Mouse (Mus musculus): ENCODE results near the gene Cryaa. TPM values are rescaled to one million over a fixed set of nuclear protein-coding genes. Genes with fewer than 3 reads are reported as not detected.

Cryaa gene
- polyA plus RNA-seq, 1 experiment from 2014 or later, result not detected

DNA sequence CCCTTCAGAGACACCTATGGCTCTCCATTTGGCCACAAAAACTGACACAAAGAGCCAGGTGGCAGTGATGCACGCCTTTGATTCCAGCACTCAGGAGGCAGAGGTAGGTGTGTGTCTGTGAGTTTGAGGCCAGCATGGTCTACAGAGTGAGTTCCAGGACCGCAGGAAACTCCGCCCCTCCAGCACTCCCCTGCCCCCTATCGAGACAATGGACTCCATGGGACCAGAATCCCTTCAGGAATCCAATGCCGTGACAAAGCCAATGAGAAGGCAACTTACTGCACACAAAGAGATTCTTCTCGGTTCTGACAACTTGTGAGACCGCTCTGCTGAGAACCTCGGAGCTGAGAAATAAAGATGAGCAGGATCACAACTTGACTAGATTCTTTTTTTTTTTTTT, 35.3 kb upstream of the Cryaa start:
- ATAC-seq (ENCODE audit: extremely low read depth, insufficient number of reproducible peaks, low FRiP score, low TSS enrichment), result no peak
- no peaks in the 10 kb centered on the region for H3K9me3 ChIP-seq
- H3K27ac ChIP-seq (replicated peaks), result no peak overlapping the region
- H3K27me3 ChIP-seq (replicated peaks), result 0 out of 2 replicates have a peak, but pooled peaks cover 3% of the 10 kb centered on the region
- no peak overlapping the region for H3K4me3 ChIP-seq
- H3K36me3 ChIP-seq, result peaks cover 20% of the 10 kb centered on the region
- no peak overlapping the region for H3K4me2 ChIP-seq
- 54% methylated on average over 8 of the region's 8 CpGs for WGBS
- peaks cover 17% of the 10 kb centered on the region for H3K4me1 ChIP-seq
- no peak overlapping the region for H3K9ac ChIP-seq

DNA sequence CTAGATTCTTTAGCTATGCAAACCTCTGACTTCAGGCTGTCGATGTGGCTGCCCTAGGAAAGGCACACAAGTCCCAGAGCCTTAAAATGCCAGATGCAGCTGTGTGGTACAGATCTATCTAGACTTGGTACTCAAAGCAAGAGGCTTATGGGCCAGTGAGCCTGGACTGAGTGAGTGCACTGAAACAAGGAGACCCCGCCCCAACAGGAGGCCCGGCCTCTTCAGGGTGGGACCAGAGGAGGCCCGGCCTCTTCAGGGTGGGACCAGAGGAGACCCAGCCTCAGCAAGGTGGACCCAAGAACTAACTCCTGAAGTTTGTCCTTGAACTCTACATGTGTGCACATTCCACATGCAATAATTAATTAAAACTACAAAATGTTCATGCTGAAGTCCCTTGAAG, 34.7 kb upstream of the Cryaa start:
- no peak for ATAC-seq (ENCODE audit: extremely low read depth, insufficient number of reproducible peaks, low FRiP score, low TSS enrichment)
- 66% methylated on average over 4 of the region's 4 CpGs for WGBS
- no peak overlapping the region for H3K9ac ChIP-seq

DNA sequence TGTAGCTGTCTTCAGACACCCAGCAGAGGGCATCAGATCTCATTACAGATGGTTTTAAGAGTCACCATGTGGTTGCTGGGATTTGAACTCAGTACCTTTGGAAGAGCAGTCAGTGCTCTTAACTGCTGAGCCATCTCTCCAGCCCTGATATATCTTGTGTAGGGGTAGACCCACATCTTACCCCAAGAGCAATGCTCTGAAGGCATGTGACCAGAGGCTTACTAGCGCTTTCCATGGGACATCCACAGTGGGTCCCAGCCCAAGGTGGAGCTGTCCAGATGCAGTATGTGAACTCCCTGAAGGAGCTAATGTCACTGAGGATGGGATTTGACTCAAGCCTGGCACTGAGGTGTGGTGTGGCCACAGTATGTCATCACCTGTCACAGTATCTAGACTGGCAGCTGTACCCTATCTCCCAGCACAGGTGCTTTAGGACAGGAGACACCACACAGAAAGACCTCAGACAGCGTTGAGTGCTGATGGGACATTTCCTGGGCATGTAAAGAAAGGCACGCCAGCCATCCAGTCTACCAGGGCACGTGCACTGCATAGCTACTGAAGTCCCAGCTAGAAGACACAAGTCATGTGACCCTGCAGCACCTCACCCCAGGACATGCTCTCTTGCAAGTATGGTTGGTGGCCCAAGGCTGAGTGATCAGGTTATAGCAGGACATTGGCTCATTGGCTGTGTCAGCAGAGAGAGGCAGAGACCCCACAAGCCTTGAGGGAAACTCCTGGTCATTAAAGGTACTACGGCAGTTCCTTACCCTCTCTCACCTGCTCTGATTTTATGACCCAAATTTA, 31.2 kb upstream of the Cryaa start:
- Histone ChIP-seq H3K4me1 (peaks cover 4% of the 10 kb centered on the region; the same call in 1 of the 2 replicates), H3K4me3 (no peak overlapping the region), H3K36me3 (peaks cover 61% of the 10 kb centered on the region), H3K27ac (replicated peaks) (no peak overlapping the region), H3K9me3 (no peaks in the 10 kb centered on the region), H3K9ac (no peak overlapping the region), H3K27me3 (replicated peaks) (no peaks in the 10 kb centered on the region), H3K4me2 (no peak overlapping the region)
- 74% methylated on average over 5 of the region's 5 CpGs for WGBS
- no peak for ATAC-seq (ENCODE audit: extremely low read depth, insufficient number of reproducible peaks, low FRiP score, low TSS enrichment)

More for the DNA sequence above, 34.7 kb upstream of the Cryaa start:
- no peak overlapping the region for H3K4me3 ChIP-seq
- peaks cover 11% of the 10 kb centered on the region for H3K4me1 ChIP-seq
- no peak overlapping the region for H3K4me2 ChIP-seq
- H3K27ac ChIP-seq (replicated peaks), result no peak overlapping the region
- no peaks in the 10 kb centered on the region for H3K9me3 ChIP-seq
- 0 out of 2 replicates have a peak, but pooled peaks cover 3% of the 10 kb centered on the region for H3K27me3 ChIP-seq (replicated peaks)
- peaks cover 26% of the 10 kb centered on the region for H3K36me3 ChIP-seq

DNA sequence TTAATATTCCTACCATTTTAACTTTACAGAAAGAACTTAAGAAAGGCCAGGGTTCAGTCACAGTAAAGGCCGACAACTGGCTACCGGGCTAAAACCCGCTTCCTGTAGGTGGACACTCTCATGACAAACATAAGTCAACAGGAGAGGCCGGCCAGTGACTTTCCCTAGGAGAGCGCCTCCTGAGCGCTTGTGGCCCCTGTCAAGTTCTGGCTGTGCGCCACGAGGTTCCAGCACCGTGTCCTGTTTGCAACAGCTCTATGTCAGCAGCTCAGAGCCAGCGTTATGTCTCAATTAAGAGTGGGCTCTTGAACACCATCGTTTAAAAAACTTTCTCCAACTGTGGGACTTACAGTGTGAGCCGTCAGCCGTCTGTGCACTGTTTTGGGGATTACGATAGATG, 25.5 kb upstream of the Cryaa start:
- H3K9ac ChIP-seq, result no peak overlapping the region
- peaks cover 90% of the 10 kb centered on the region for H3K36me3 ChIP-seq
- WGBS, result 77% methylated on average over 14 of the region's 14 CpGs
- no peak overlapping the region for H3K4me3 ChIP-seq
- peaks cover 33% of the 10 kb centered on the region for H3K4me1 ChIP-seq
- H3K4me2 ChIP-seq, result no peak overlapping the region
- ATAC-seq (ENCODE audit: extremely low read depth, insufficient number of reproducible peaks, low FRiP score, low TSS enrichment), result no peak
- no peak overlapping the region for H3K27ac ChIP-seq (replicated peaks)
- no peaks in the 10 kb centered on the region for H3K27me3 ChIP-seq (replicated peaks)
- no peaks in the 10 kb centered on the region for H3K9me3 ChIP-seq

DNA sequence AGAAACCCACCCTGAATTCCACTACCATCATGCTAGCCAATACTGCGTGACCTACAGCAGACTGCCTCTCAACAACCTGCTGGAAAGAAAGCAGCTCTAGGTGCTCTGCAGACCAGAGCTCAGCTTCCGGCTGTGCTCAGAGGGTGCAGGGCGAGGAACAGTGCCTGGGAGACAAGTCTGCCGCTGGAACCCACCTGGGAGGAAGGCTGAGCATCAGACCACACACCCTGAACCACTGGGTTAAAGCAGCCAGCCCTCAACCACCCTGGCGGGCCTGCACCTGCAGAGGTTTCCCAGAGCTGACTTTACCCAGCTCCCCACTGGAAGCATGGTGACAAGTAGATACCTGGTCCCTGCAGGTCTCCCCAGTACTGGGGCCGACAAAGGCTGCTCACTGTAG, 24.3 kb upstream of the Cryaa start:
- no peak overlapping the region for H3K4me3 ChIP-seq
- peaks cover 79% of the 10 kb centered on the region for H3K36me3 ChIP-seq
- H3K27ac ChIP-seq (replicated peaks), result no peak overlapping the region
- H3K9me3 ChIP-seq, result no peaks in the 10 kb centered on the region
- 82% methylated on average over 6 of the region's 6 CpGs for WGBS
- H3K4me2 ChIP-seq, result no peak overlapping the region
- H3K4me1 ChIP-seq, result peaks cover 39% of the 10 kb centered on the region
- H3K27me3 ChIP-seq (replicated peaks), result no peaks in the 10 kb centered on the region
- H3K9ac ChIP-seq, result no peak overlapping the region
- ATAC-seq (ENCODE audit: extremely low read depth, insufficient number of reproducible peaks, low FRiP score, low TSS enrichment), result no peak

DNA sequence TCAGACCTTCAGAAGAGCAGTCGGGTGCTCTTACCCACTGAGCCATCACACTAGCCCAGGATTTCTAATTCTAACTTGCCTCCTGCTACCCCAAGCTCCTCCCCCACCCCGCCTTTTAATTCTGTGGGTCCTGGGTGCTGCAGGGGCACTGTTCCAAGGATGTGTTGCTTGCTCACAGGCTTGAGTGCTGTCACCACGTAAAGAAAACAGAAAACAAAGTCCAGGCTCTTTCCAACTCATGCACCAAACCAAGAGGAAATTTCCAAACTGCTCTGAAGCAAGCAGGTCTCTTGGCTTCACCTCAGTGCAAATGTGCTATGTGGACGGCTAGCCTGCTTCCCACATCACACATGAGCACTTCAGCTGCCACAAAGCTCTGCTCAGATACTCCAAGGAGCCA, 22.2 kb upstream of the Cryaa start:
- H3K4me3 ChIP-seq, result no peak overlapping the region
- peaks cover 58% of the 10 kb centered on the region for H3K36me3 ChIP-seq

DNA sequence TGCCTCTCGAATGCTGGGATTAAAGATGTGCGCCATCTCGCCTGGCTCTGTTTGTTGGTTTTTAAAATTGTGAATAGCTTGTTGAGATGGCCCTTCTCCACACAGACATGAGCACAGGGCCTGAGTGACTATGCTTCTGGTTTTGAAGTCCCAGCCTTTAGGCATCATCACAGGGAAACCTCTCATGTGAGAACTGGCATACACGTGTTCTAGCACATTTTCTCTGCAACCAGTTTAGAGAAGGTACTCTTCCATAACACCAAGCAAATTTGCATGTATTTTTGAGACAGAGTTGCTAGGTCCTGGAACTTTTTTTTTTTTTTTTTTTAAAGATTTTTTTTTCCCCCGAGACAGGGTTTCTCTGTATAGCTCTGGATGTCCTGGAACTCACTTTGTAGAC, 20.9 kb upstream of the Cryaa start:
- H3K4me1 ChIP-seq, result peaks cover 41% of the 10 kb centered on the region
- 86% methylated on average over 5 of the region's 5 CpGs for WGBS
- no peak overlapping the region for H3K27ac ChIP-seq (replicated peaks)
- H3K36me3 ChIP-seq, result peaks cover 45% of the 10 kb centered on the region
- no peak for ATAC-seq (ENCODE audit: extremely low read depth, insufficient number of reproducible peaks, low FRiP score, low TSS enrichment)
- 0 out of 2 replicates have a peak overlapping the region, but pooled peaks have one; percentile 98 for H3K9ac ChIP-seq
- no peaks in the 10 kb centered on the region for H3K9me3 ChIP-seq
- peak overlapping the region; percentile 98; the same call in 1 of the 2 replicates for H3K4me3 ChIP-seq
- H3K4me2 ChIP-seq, result peak overlapping the region; percentile 94; the same call in 1 of the 2 replicates
- H3K27me3 ChIP-seq (replicated peaks), result no peaks in the 10 kb centered on the region

More for the DNA sequence above, 22.2 kb upstream of the Cryaa start:
- peaks cover 45% of the 10 kb centered on the region for H3K4me1 ChIP-seq
- no peaks in the 10 kb centered on the region for H3K9me3 ChIP-seq
- no peak overlapping the region for H3K9ac ChIP-seq
- H3K27ac ChIP-seq (replicated peaks), result no peak overlapping the region
- no peaks in the 10 kb centered on the region for H3K27me3 ChIP-seq (replicated peaks)
- no peak for ATAC-seq (ENCODE audit: extremely low read depth, insufficient number of reproducible peaks, low FRiP score, low TSS enrichment)
- 71% methylated on average over 4 of the region's 4 CpGs for WGBS
- H3K4me2 ChIP-seq, result no peak overlapping the region

DNA sequence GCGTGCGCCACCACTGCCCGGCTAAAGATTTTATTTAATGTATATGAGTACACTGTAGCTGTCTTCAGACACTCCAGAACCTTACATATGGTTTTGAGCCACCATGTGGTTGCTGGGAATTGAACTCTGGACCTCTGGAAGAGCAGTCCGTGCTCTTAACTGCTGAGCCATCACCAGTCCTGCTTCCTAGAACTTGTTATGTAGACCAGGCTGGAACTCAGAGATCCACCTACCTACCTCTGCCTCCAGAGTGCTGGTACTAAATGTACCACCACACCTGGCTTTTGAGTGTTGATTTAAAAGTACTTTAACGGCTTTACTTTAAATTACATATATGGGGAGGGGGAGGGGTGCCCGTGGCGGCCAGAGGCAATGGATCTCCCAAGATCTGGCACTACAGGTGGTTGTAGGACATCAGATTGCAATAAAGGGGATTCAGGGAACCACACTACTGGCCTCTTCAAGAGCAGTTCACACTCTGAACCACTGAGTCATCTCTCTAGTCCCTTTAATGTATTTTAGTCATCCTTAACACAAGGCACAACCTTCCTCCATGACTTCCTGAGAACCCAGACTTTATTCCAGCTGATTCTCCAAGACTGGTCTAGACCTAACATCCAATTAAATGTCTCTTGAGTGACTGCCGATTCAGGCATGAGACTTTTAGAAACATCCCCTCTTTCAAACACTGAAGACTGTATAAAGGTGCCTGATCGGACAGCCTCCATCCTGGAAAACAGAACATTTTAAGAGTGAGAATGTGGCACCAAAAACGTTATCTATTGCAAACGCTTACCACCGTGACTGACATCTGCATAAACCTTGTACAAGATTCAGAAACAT, 20.2 kb upstream of the Cryaa start:
- H3K4me2 ChIP-seq, result peak overlapping the region; percentile 94
- peak overlapping the region; percentile 98 for H3K4me3 ChIP-seq
- H3K27ac ChIP-seq (replicated peaks), result peak overlapping the region; percentile 89; the same call in 1 of the 2 replicates
- WGBS, result 49% methylated on average over 12 of the region's 12 CpGs
- peaks cover 35% of the 10 kb centered on the region for H3K4me1 ChIP-seq
- no peak for ATAC-seq (ENCODE audit: extremely low read depth, insufficient number of reproducible peaks, low FRiP score, low TSS enrichment)
- no peaks in the 10 kb centered on the region for H3K9me3 ChIP-seq
- H3K9ac ChIP-seq, result peak overlapping the region; percentile 98
- H3K36me3 ChIP-seq, result peaks cover 38% of the 10 kb centered on the region
- no peaks in the 10 kb centered on the region for H3K27me3 ChIP-seq (replicated peaks)

DNA sequence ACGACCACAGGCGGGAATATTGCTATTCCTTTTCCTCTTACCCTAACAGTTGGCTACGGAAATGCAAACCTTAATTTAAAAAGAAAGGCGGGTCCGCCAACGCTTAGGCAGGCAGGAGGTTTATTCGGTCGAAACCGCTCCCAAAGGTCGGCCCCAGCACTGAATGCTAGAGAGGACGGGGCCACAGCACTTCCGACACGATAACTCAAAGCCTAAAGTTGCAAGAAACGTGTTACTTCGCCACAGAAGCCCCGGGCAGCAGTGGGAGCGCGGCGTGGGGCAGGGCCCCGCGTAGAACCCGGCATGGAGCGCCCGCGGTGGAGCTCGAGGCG, 19.5 kb upstream of the Cryaa start:
- WGBS, result under 1% methylated on average over 27 of the region's 27 CpGs

DNA sequence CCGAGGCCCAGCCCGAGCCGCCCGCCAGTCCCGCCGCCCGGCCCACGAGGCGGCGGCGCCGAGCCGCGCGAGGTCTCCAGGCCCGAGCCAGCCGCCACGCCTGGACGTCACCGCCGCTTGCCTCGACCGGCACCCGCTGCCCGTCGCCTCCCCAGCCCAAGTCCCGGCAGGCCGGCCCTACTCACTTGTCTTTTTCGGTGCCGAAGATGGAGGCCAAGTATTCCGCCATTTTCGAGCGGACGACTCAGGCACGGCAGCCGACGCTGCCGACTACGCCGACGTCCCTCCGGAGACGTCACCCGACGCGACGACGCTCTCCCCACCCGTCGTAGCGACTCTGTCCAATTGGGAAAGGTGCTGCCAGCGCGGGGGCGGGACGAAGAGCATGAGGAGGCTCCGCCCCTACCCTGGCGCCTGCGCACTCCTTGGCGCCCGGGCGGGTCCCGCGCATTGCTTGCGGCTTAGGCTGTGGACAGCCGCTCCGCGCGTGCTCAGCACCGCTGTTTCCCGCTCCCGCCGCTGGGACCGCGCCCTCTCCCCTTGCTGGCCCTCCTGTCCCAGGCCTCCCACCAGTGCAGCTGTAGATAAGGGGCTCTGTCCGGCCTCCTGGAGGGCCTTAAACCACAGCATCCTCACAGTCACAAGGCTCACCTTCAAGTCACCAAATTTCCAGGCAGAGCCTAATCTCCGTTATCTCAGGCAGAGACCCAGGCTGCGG, 19.0 kb upstream of the Cryaa start, which contains the start of gene U2af1:
TSS of gene U2af1 (minus strand) at position 425 of the 718 bp plus-strand sequence.
- Histone ChIP-seq H3K27me3 (replicated peaks) (no peaks in the 10 kb centered on the region), H3K36me3 (peaks cover 25% of the 10 kb centered on the region), H3K4me2 (peak within 1 kb of the TSS; percentile 94), H3K4me3 (peak within 1 kb of the TSS; percentile 98), H3K9ac (peak within 1 kb of the TSS; percentile 98), H3K4me1 (peaks cover 30% of the 10 kb centered on the region), H3K9me3 (no peaks in the 10 kb centered on the region), H3K27ac (replicated peaks) (peak within 1 kb of the TSS; percentile 89)
- peak; percentile 95 for ATAC-seq (ENCODE audit: extremely low read depth, insufficient number of reproducible peaks, low FRiP score, low TSS enrichment)
- WGBS, result under 1% methylated on average over 75 of the region's 77 CpGs

More for the DNA sequence above, 19.5 kb upstream of the Cryaa start:
- Histone ChIP-seq H3K27me3 (replicated peaks) (no peaks in the 10 kb centered on the region), H3K4me3 (peak overlapping the region; percentile 98), H3K9me3 (no peaks in the 10 kb centered on the region), H3K27ac (replicated peaks) (peak overlapping the region; percentile 89), H3K36me3 (peaks cover 31% of the 10 kb centered on the region), H3K4me1 (peaks cover 30% of the 10 kb centered on the region), H3K9ac (peak overlapping the region; percentile 98), H3K4me2 (peak overlapping the region; percentile 94)
- peak; percentile 26; the same call in 1 of the 2 replicates for ATAC-seq (ENCODE audit: extremely low read depth, insufficient number of reproducible peaks, low FRiP score, low TSS enrichment)
